Comparison of ENCODE assay signal across 18 mouse cellular contexts in genomic region chr12:21186145-21186544, GRCm38 (mm10).
"Had no signal": no experiment of that assay in that cellular context is flagged by ENCODE, and none has a peak within 500 bp of the region (broad histone marks: within the 10 kb centered on the region; RNA-seq: fewer than 3 reads in every experiment).

No protein-coding gene starts in this region.

- DNase-seq: kidney, postnatal 4 days; left cerebral cortex, postnatal 4 days; liver, postnatal 0 days; retina, postnatal 1 day; right cerebral cortex, postnatal 25 days; spleen, adult 18-20 months; thymus, postnatal 25 days had no signal

- H3K4me1 ChIP-seq: limb, embryonic 12.5 days; limb, embryonic 15.5 days; lung, embryonic 15.5 days; neural tube, embryonic 13.5 days; stomach, embryonic 15.5 days had no signal

- H3K4me3 ChIP-seq: intestine, embryonic 15.5 days; limb, embryonic 12.5 days; limb, embryonic 15.5 days; lung, embryonic 15.5 days; megakaryocyte, embryonic 14.5 days; midbrain, embryonic 10.5 days; midbrain, embryonic 13.5 days; myocyte; neural tube, embryonic 13.5 days; stomach, embryonic 15.5 days had no signal

- H3K27ac ChIP-seq: intestine, embryonic 15.5 days; limb, embryonic 12.5 days; limb, embryonic 15.5 days; liver, embryonic 14.5 days; lung, embryonic 15.5 days; midbrain, embryonic 10.5 days; midbrain, embryonic 13.5 days; neural tube, embryonic 13.5 days; stomach, embryonic 15.5 days had no signal
